Mouse (Mus musculus) spleen, postnatal 4 days (tissue): ENCODE data around the gene Bfsp2.

Experiments used
- DNase-seq, 2 experiments: peaks; one replicate each; pipeline ENCODE4 v3.0.0; 2022; ENCODE audit warnings: low spot score in 2 of 2

Gene Bfsp2

DNA sequence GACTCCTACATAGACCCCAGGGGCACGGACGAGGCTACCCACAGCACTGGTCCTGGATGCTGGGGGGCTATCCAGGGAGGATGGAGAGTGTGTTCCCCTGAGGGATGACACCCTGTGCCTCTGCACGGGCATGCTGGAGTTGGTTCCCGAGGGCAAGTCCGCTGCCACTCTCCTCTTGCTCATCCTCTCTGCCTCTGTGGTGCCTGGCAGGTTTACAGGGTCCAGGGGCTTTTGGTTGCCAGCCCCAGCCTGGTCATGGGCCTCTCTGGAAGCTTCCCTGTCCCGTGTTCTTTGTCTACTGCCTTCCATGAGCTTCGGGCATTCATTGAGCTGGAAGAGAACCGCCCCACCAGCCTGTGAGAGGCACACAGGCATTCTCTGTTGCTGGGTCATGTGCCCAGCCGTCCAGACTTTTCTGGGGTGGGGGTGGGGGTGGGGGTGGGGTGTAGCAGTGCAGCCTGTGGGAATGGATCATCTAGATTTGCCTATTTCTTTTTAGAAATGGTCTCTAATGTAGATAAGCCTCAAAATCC is at the start of gene Bfsp2:
Gene Bfsp2 (minus strand): TSS at position 377 of the 533 bp plus-strand sequence.
- no peak for DNase-seq

DNA sequence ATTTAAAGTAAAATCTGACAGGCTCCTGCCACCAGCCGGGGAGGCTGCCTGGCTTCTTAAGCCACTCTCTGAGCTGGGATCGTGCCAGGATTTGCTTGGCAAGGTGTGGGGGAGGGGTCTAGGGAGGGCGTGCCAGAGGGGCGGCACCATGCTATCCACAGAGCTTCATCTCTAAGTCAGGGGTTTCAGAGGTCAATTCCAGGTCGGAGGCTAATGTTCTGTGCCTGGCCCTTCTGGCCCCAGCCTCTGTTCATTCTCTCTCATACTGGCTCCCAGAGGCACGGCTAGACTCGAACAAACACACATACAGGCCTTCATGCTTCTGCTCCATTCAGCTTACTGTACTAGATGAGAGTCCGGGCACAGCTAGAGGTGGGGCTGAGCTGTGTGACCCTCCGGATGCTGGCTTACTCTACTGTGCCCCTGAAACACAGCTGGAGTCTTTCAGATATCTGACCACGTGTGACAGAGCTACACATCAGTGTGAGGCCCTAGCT is 44.9 kb upstream of the Bfsp2 start:
- no peak for DNase-seq

DNA sequence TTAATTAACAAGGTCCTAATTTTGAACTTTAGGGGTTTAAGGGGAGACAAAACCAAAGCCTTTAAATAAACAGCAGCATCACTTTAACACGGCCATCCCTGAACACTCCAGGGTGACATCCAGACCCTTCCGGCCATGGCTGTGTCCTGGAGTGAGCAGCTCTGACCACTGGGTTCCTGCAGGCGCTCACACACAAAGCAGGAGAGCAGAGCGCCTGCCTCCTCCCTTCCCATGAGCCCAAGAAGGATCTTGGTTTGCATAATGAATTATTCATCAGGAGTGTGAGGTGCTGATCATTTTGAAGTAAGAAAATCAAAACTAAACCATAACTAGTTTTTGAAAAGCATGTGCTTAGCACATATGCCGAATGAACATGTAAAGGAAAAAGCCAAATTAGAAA is 44.4 kb upstream of the Bfsp2 start:
- no peak for DNase-seq

DNA sequence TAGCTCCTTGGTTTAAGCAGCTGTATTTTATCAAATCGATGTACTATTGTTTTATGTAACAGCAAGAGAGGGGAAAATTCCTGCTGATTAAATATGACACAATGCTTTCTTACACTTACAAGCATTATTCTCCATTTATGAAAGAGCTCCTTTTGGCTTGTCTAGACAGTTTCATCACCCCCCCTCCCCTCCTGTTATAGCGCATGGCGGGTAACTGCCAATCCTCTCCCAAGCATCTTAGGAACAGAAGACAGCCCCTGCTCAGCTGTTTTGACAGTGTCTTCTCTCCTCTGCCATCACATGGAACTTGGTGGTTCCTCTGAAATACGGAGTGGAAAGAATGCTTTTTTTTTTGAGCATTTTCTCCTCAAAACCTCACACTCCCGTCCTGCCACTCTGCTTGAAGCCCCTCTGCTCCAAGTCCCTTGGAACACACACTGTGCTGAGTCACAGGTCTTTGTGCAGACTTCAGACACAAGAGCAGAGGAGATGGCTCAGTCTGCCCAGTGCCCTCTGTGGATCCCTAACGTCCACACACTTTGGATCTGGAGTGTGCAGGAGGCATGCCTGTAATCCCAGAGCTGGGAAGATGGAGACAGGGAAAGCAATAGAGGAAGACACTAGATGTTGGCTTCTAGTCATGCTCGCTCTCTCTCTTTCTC is 43.7 kb upstream of the Bfsp2 start:
- DNase-seq, result no peak

DNA sequence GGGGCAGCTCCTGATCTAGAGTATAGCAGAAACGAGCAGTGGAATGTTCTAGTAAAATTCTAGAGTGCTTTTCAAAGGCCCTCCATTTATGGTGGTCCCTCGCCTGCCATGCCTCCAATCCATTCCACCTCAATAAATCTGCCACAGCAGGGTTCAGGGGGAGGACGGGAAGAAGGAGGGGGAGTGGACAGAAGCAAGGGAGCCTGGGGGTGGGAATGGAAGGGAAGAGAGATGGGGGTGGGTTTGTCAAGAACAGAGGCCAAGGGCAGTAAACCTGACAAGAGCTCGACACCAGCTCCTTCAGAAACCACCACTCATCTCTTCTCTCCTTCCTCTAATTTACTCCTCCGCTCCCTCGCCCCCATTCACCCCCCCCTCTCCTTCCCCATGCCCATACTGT is 42.8 kb upstream of the Bfsp2 start:
- DNase-seq, result no peak

DNA sequence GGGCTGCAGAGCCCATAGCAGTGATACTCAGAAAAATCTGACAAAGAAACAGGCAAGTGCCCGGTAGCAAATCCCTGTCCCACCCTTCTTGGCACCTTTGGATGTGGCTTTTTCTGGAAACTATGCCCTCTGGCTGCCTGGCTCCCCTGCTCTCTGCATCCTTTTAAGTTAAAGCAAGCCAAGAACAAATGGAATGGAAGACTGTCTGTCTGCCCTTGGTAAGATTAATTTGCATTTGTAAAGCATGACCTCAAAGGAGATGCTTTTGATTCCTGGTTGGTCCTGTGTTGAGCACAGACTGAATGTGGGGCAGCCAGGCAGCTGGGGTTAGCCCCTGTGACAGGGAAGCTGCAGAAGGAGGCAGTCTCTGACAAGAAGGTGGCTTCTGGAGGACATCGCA is 33.7 kb upstream of the Bfsp2 start:
- no peak for DNase-seq

DNA sequence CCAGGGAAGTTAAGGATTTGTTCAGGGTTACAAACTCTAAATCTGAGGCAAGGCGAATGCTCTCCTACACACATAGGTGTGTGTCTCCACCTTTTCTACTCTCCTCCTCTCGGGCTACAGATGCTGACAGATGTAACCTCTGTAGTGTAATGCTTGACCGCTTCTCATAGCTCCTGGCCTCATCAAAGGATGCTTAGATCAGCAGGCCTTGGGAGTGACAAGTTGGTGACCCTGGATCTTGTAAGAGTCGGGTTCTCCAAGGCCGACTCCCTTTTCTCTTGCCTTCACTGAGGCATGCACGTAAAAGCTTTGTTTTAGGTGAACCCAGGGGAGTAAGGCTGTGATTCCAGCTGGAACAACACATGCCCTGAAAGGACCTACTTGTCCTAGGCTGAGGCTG is 32.0 kb upstream of the Bfsp2 start:
- no peak for DNase-seq

DNA sequence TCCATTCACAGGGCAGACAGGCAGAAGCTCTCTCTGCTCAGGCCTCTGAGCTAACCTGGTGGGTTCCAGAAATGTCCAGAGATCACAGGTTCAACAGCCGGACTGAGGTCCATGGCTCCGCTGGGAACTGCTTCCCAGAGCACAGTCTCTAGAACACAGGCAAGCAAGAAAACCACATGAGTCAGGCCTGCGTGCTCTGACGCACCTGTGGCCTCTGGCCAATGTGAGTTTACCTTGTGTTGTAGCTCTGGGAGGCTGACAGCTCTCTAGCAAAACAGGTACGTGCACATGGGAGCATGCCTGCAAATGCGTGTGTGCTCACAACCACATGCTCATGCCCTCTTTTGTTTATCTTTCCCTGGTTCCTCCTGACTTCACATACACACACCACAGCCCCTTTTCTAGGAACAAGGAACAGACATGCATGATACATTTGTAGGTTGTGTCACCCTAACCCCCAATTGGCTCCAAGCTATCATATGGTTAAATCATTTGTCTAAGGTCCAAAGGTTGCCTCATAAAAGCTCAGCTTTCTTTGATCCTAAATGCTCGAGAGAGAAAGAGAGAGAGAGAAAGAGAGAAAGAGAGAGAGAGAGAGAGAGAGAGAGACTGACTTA is 26.9 kb upstream of the Bfsp2 start:
- DNase-seq, result no peak

DNA sequence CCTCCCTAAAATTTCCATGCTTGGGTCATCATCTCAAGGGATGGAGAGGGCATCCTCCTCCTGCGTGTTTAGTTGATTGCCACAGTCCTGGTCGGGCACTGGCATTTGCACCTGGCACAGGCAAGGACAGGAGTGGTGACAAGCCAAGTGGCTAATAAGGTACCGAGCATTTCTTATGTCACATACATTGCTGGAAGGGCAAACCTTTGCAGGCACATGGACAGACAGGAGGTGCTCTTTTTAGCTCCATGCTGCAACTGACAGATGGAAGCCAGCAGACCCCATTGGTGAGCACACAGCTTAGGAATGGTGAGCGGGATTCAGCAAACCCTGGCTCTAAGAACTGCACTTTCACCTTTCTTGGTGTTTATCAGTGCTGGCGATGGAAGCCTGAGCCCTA is 24.8 kb upstream of the Bfsp2 start:
- DNase-seq, result no peak

DNA sequence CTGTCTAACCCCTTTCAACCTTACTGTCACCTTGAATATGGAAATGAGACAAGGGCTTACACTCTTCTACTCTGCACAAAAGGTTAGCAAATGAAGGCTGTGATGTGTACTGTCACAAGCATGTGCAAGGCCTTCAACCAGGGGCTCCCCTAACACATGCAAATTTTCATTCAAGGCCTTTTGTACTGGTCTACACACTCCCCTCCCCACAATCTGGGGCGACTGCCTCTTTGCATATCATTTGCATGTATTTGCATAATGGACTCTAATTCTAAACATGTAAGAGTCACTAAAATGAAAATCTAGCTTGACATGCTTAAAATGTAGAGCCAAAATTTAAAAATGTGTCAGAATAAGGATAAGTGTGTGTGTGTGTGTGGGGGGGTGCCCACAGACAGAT is 24.4 kb upstream of the Bfsp2 start:
- DNase-seq, result no peak

DNA sequence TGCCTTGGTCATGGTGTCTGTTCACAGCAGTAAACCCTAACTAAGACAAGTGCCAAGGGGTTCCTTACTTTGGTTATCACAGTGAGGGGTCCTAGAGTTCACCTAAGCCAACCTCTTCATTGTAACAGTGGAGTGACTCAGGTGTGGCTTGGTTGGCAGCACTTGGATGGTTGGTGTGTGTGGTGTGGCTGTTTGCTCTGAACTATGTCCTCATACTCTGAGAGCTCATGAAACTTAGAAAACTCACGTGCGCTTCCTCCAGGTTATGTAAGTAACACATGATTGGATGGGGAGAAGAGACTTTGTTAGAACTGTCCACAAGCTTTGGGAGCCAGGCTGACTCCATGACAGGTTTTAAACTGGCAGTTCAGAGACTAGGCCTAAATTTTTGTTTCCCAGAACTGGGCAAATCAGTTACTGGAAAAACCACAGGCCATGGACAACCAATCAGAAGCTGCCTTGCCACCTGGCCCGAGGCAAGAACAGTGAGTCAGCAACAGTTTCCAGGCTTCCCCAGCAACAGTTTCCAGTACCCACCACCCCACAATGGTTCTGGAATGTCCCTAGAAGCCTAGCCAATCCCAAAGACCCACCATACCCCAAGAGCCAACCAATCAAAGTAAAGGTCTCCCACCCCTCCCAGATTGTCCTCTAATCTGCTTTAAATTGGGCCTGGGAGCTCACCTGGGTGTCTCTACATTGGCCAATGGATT is 23.5 kb upstream of the Bfsp2 start:
- DNase-seq, result no peak

DNA sequence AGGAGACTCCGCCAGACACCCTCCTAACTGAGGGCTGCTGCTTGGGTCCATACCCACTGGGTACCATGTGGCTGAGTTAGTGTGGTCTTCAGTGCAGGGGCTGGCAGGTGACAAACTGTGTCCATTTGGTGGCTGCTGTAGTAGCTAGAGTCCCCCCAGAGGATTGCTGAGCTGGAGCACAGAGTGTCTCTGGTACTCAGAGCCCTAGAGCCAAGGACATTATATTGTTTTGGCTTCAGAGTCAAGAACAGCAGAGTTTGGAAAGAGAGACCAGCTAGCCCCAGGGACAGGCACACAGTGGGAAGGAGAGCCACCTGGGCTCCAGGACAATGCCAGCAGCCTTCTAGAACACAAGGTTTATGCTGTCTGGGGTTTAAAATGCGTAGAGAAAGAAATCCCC is 22.4 kb upstream of the Bfsp2 start:
- no peak for DNase-seq

DNA sequence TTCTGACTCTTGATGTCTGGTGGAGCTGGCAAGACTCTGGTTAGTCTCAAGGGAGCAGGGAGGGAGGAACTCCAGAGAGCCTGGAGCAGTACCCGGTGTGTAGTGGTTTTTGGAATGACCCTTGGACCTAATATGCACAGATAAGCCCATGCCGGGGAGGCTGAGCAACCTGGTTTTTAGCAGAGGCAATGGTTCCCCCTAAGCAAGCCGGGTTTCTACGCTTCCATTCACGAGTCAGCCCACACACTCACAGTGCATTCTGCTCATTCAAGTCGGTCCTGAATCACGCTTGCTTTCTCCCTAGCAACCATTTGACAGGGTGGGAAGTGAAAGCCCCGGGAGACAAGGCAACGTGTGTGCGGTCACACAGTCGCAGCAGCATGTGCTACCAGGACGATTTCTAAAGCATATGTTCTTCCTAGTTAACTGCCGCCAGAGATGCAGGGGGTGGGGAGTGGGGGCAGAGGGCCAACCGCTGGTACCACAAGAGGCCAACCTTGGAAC is 21.7 kb upstream of the Bfsp2 start:
- DNase-seq, result no peak

DNA sequence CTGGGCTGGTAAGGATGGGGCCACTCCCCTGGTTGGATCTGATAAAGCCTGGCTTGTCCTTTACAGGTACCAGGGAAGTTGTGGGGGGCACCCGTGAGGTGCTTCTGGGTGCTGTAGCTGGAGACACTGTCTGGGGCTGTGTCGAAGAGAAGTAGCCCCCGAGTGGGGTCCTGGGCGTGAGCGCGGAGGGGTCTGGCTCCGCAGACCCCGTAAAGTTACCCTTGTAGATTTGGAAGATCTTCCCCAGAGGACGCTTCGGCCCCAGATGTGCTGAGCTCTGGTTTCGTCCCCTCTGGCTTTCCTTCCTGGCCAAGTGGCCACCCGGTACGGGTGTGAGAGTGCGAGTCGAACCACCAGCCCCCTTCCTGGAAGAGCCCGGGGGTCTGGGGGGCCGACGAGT is 19.1 kb upstream of the Bfsp2 start:
- DNase-seq, result no peak

DNA sequence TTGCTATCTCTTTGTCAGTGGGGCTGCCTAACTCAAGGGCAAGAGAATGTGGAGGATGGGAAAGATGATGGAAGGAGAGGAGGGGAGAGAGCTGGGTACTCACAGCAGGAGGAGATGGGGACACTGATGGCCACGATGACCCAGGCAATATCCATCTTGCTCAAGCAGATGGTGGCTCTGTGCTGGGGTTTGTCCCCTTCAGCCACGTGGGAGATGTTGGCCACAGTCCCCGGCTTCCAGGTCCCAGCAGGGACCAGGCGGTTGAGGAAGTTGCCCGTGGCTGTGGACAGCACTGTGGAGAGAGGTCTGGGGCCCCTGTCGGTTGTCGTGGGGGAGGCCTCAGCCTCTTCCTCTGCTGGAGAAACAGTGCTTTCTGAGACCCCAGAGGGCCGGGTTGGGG is 18.5 kb upstream of the Bfsp2 start:
- DNase-seq, result no peak

DNA sequence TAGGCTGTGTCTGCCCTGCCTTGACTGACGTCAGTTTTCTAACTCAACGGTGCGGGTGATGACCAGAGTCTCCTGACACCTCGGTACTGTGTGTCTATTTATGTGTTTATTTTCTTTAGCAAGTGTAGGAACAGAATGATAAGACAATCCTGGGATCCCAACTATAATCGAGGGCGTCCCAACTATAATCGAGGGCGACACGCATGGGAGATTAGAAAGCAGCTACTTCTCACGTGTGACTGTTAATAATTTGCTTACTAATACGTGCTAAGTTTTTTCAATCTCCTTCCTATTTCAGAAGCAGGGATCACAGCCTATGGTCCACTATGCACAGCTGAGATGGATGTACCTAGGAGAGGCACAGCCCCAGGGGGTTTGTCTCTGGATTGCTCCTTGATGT is 15.2 kb upstream of the Bfsp2 start:
- DNase-seq, result no peak

DNA sequence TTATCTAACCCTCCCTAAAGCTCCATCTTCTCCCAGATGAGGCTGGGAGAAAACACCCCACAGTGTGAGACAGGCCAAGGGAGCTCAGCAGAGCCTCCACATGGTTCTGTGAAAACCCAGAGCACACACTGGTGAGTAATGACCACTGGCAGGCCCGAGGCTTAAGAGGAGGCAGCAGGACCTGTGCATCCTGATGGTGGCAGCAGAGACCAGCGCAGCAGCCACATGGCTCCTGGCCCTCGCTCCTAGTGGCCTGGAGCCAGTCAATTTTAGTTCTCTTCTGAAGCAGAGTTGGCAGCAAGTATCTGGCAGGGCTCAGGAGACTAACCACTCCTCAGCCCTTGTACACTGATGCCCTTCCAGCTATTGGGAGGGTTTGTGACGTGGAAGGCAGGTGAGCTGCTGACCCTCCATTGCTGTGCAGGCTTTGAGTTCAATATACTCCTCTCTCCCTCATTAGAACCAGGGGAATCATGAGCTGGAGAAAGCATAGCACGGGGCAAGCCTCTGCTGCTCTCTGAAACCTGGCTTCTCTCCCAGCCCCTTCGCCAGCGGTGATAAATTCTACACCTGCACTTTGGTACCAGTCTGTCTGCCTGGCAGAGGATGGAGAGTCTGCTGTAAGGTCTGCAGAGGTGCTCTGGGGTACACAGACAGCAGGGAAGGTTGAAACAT is 14.3 kb upstream of the Bfsp2 start:
- DNase-seq, result peak in 1 of 2 experiments; percentile 41

DNA sequence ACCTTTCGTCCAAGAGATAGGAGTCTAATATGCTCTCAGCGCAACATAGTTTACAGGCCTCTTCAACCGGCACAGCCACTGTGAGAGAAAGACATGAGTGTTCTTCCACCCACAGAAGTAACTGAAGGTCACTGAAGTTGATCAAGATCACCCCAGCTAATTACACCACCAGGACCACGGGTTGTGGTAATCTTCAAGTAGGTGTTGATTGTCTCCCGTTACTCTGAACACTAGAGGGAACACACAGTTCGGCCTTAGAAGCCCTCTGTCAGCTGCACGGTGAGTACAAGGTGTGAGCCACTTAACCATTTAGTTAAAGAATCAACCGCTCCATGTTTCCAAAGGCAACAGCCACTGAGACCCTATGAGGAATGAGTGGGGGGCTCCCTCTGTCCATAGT is 11.8 kb upstream of the Bfsp2 start:
- DNase-seq, result no peak

DNA sequence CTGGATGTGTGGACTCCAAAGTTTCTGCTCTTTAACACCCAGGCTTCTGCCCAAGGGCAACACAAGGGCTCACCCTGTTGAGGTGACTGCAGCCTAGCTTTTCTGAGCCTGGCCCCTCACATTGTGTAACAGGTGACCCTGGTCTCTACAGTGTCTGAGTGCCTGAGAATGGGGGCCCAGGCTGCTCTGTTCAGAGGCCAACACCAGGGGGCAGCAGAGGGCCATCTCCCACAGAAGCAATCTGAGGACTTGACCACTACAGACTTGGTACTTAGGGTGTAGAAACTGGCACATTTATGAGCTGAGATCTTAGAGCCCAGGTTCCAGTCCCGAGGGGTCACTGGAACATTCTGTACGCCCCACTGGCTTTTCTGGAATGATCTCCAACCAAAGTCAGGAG is 10.2 kb upstream of the Bfsp2 start:
- peak; percentile 71 to 91 for DNase-seq

DNA sequence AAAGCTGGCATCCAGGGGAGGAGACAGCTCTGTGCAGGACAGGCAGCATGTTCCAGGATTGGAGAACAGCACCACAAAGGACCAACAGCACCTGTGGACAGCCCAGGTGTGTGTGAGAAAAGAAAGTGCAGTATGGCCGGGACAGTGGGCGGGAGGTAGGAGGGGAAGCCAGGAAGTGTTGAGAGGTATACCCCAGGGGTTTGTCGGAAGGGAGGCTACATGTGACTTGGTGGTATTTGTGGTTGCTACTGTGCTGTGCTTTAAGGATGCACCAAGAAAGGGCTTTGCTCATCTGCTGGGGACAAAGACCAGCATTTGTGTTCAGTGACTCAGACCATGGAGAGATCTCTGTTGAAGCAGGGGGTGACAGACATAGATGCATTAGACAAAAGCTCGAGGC is 9.7 kb upstream of the Bfsp2 start:
- peak in 1 of 2 experiments; percentile 24 for DNase-seq

DNA sequence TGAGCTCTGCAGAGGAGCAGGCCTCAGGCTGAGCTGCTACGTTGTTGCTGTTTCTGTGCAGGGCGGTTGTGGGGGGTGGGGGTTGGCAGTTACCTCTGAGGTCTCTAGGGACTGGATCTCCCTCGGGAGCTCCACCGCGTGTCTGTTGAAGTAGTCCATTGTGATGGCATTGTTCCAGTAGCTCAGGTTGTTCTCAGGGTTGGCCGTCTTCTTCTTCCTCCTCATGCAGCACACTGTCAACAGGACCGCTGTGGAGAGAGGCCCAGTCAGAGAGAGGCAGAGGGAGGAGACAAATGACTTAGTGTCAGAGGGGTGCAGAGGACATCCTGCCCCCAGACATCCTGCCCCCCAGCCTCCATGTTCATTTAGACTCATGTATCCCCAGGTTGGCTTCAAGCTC is 8.9 kb upstream of the Bfsp2 start:
- DNase-seq, result peak; percentile 51 to 74

DNA sequence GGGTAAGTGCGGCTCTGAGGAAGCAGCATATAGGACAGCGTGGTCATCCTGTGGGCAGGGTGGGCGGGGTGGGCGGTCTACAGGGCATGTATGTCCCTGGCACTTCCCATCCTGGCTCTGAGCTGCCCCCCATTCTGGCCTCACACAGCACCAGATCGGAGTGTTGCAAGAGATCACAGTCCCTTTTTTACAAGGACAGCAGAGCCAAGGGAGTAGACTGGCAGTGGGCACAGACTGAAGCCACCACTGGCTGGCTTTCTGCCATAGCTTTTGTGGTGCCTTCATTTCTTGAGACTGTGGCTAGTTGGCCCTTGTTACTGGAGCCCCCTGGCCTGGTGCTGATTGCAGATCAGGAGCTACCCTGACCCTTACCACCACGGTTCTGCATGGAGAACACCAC is 6.0 kb upstream of the Bfsp2 start:
- DNase-seq, result no peak
